Mouse (Mus musculus): Measurements from ENCODE around the gene Cep57. TPM values are rescaled to one million over a fixed set of nuclear protein-coding genes. Genes with fewer than 3 reads are reported as not detected.

Gene Cep57
- polyA plus RNA-seq (2016; fragmentation: Nextera tagmentation; extraction: Ambion mirVana), result 72.8 and 76.5 TPM in 2 replicates

GRCm38 (mm10) chr9:13826832-13827405 lies at the start of gene Cep57:
Gene Cep57 (minus strand): TSS chr9:13827107.
- H3K36me3 ChIP-seq (replicated peaks), result peaks cover 20% of the 10 kb centered on the region
- under 1% methylated on average over 44 of the region's 44 CpGs for WGBS
- peak within 1 kb of the TSS; percentile 99 for H3K27ac ChIP-seq
- ATAC-seq (ENCODE audit: low FRiP score), result peak; percentile 92
- peak within 1 kb of the TSS; percentile 80 for H3K4me2 ChIP-seq
- peaks cover 22% of the 10 kb centered on the region for H3K4me1 ChIP-seq
- peak within 1 kb of the TSS; percentile 86 for H3K4me3 ChIP-seq (replicated peaks)
- H3K27me3 ChIP-seq, result no peaks in the 10 kb centered on the region
- no peaks in the 10 kb centered on the region for H3K9me3 ChIP-seq
- peak within 1 kb of the TSS; percentile 92 for H3K9ac ChIP-seq

- Histone ChIP-seq H3K9ac (no peak overlapping the region), H3K4me3 (replicated peaks) (no peak overlapping the region), H3K4me2 (no peak overlapping the region), H3K27ac (no peak overlapping the region), H3K27me3 (no peaks in the 10 kb centered on the region), H3K9me3 (no peaks in the 10 kb centered on the region), H3K36me3 (replicated peaks) (no peaks in the 10 kb centered on the region), H3K4me1 (no peaks in the 10 kb centered on the region)
- WGBS, result 77% methylated on average over 2 of the region's 2 CpGs
- ATAC-seq (ENCODE audit: low FRiP score), result no peak
These were observed 48.4 kb upstream of the Cep57 start for GRCm38 (mm10) chr9:13875340-13875739.

GRCm38 (mm10) chr9:13874359-13874758 lies 47.5 kb upstream of the Cep57 start:
- ATAC-seq (ENCODE audit: low FRiP score), result no peak
- Histone ChIP-seq H3K27me3 (no peaks in the 10 kb centered on the region), H3K27ac (no peak overlapping the region), H3K4me2 (no peak overlapping the region), H3K9ac (no peak overlapping the region), H3K9me3 (no peaks in the 10 kb centered on the region), H3K4me3 (replicated peaks) (no peak overlapping the region), H3K36me3 (replicated peaks) (no peaks in the 10 kb centered on the region), H3K4me1 (no peaks in the 10 kb centered on the region)
- WGBS, result 48% methylated on average over 2 of the region's 2 CpGs

GRCm38 (mm10) chr9:13871631-13872030 lies 44.7 kb upstream of the Cep57 start:
- Histone ChIP-seq H3K27me3 (no peaks in the 10 kb centered on the region), H3K9ac (no peak overlapping the region), H3K4me3 (replicated peaks) (no peak overlapping the region), H3K4me1 (no peaks in the 10 kb centered on the region), H3K9me3 (no peaks in the 10 kb centered on the region), H3K36me3 (replicated peaks) (no peaks in the 10 kb centered on the region), H3K4me2 (no peak overlapping the region), H3K27ac (no peak overlapping the region)
- no peak for ATAC-seq (ENCODE audit: low FRiP score)
- 91% methylated on average over 7 of the region's 7 CpGs for WGBS

GRCm38 (mm10) chr9:13867646-13868045 lies 40.7 kb upstream of the Cep57 start:
- Histone ChIP-seq H3K36me3 (replicated peaks) (no peaks in the 10 kb centered on the region), H3K4me2 (no peak overlapping the region), H3K4me1 (no peaks in the 10 kb centered on the region), H3K9ac (no peak overlapping the region), H3K27me3 (no peaks in the 10 kb centered on the region), H3K27ac (no peak overlapping the region), H3K4me3 (replicated peaks) (no peak overlapping the region), H3K9me3 (no peaks in the 10 kb centered on the region)
- 74% methylated on average over 2 of the region's 2 CpGs for WGBS
- no peak for ATAC-seq (ENCODE audit: low FRiP score)

GRCm38 (mm10) chr9:13856777-13857176 lies 29.9 kb upstream of the Cep57 start:
- H3K4me3 ChIP-seq (replicated peaks), result no peak overlapping the region
- no peaks in the 10 kb centered on the region for H3K27me3 ChIP-seq
- H3K4me1 ChIP-seq, result no peaks in the 10 kb centered on the region
- no peak overlapping the region for H3K27ac ChIP-seq
- 81% methylated on average over 4 of the region's 4 CpGs for WGBS
- H3K4me2 ChIP-seq, result no peak overlapping the region
- no peaks in the 10 kb centered on the region for H3K36me3 ChIP-seq (replicated peaks)
- ATAC-seq (ENCODE audit: low FRiP score), result no peak
- H3K9me3 ChIP-seq, result no peaks in the 10 kb centered on the region
- no peak overlapping the region for H3K9ac ChIP-seq

- ATAC-seq (ENCODE audit: low FRiP score), result no peak
- no peaks in the 10 kb centered on the region for H3K4me1 ChIP-seq
- H3K36me3 ChIP-seq (replicated peaks), result no peaks in the 10 kb centered on the region
- H3K27me3 ChIP-seq, result no peaks in the 10 kb centered on the region
- H3K9ac ChIP-seq, result no peak overlapping the region
- H3K4me2 ChIP-seq, result no peak overlapping the region
- WGBS, result 77% methylated on average over 1 of the region's 1 CpGs
- no peak overlapping the region for H3K27ac ChIP-seq
- no peak overlapping the region for H3K4me3 ChIP-seq (replicated peaks)
- H3K9me3 ChIP-seq, result no peaks in the 10 kb centered on the region
These were observed 29.3 kb upstream of the Cep57 start for GRCm38 (mm10) chr9:13856247-13856646.

- Histone ChIP-seq H3K9me3 (no peaks in the 10 kb centered on the region), H3K27ac (no peak overlapping the region), H3K36me3 (replicated peaks) (no peaks in the 10 kb centered on the region), H3K4me2 (no peak overlapping the region), H3K4me1 (no peaks in the 10 kb centered on the region), H3K27me3 (no peaks in the 10 kb centered on the region), H3K9ac (no peak overlapping the region), H3K4me3 (replicated peaks) (no peak overlapping the region)
- no peak for ATAC-seq (ENCODE audit: low FRiP score)
- 94% methylated on average over 3 of the region's 3 CpGs for WGBS
These were observed 27.0 kb upstream of the Cep57 start for GRCm38 (mm10) chr9:13853876-13854275.

GRCm38 (mm10) chr9:13848481-13849480 lies 21.9 kb upstream of the Cep57 start:
- ATAC-seq (ENCODE audit: low FRiP score), result peak; percentile 64; the same call in 1 of the 2 replicates
- no peak overlapping the region for H3K27ac ChIP-seq
- no peak overlapping the region for H3K9ac ChIP-seq
- H3K9me3 ChIP-seq, result no peaks in the 10 kb centered on the region
- H3K4me2 ChIP-seq, result no peak overlapping the region
- H3K36me3 ChIP-seq (replicated peaks), result peaks cover 11% of the 10 kb centered on the region
- H3K27me3 ChIP-seq, result no peaks in the 10 kb centered on the region
- WGBS, result 81% methylated on average over 10 of the region's 10 CpGs
- no peak overlapping the region for H3K4me3 ChIP-seq (replicated peaks)
- H3K4me1 ChIP-seq, result no peaks in the 10 kb centered on the region

GRCm38 (mm10) chr9:13847591-13847990 lies 20.7 kb upstream of the Cep57 start:
- Histone ChIP-seq H3K9ac (no peak overlapping the region), H3K4me2 (no peak overlapping the region), H3K27ac (no peak overlapping the region), H3K36me3 (replicated peaks) (peaks cover 17% of the 10 kb centered on the region), H3K4me3 (replicated peaks) (no peak overlapping the region), H3K9me3 (no peaks in the 10 kb centered on the region), H3K4me1 (no peaks in the 10 kb centered on the region), H3K27me3 (no peaks in the 10 kb centered on the region)
- WGBS, result 91% methylated on average over 3 of the region's 3 CpGs
- no peak for ATAC-seq (ENCODE audit: low FRiP score)

- no peak overlapping the region for H3K4me3 ChIP-seq (replicated peaks)
- WGBS, result 95% methylated on average over 2 of the region's 2 CpGs
- H3K9me3 ChIP-seq, result no peaks in the 10 kb centered on the region
- H3K27me3 ChIP-seq, result no peaks in the 10 kb centered on the region
- ATAC-seq (ENCODE audit: low FRiP score), result no peak
- peaks cover 86% of the 10 kb centered on the region for H3K36me3 ChIP-seq (replicated peaks)
- H3K27ac ChIP-seq, result no peak overlapping the region
- H3K9ac ChIP-seq, result no peak overlapping the region
- H3K4me2 ChIP-seq, result no peak overlapping the region
- H3K4me1 ChIP-seq, result no peaks in the 10 kb centered on the region
These were observed 9.8 kb upstream of the Cep57 start for GRCm38 (mm10) chr9:13836726-13837125.

GRCm38 (mm10) chr9:13835256-13835655 lies 8.3 kb upstream of the Cep57 start:
- Histone ChIP-seq H3K4me2 (no peak overlapping the region), H3K27ac (no peak overlapping the region), H3K36me3 (replicated peaks) (peaks cover 84% of the 10 kb centered on the region), H3K9ac (no peak overlapping the region), H3K4me1 (no peaks in the 10 kb centered on the region), H3K4me3 (replicated peaks) (no peak overlapping the region), H3K27me3 (no peaks in the 10 kb centered on the region), H3K9me3 (no peaks in the 10 kb centered on the region)
- ATAC-seq (ENCODE audit: low FRiP score), result no peak
- 96% methylated on average over 3 of the region's 3 CpGs for WGBS
